In genomic region chr1:52953548-52953947, GRCm38 (mm10) we compare ENCODE assay signal across 8 mouse cellular contexts.
DNase-seq lines count a peak whose midpoint lies in the region; ATAC-seq and TF ChIP-seq lines count a peak whose summit lies in the region.

No protein-coding gene starts in this region.

- no peaks in the 10 kb centered on the region for H3K9me3 ChIP-seq in embryonic facial prominence, embryonic 14.5 days (ENCODE audit: control insufficient read depth, low read length)
- no peaks in the 10 kb centered on the region for H3K9me3 ChIP-seq in limb, embryonic 13.5 days

- no peaks in the 10 kb centered on the region for H3K36me3 ChIP-seq in embryonic facial prominence, embryonic 14.5 days (ENCODE audit: control insufficient read depth, insufficient read depth, low read length)
- H3K36me3 ChIP-seq in limb, embryonic 13.5 days, result no peaks in the 10 kb centered on the region
- no peaks in the 10 kb centered on the region for H3K36me3 ChIP-seq in splenic B cell, adult 2 months (ENCODE audit: control insufficient read depth, insufficient read depth, low read length, poor library complexity, severe bottlenecking)

- no peak overlapping the region for H3K9ac ChIP-seq in embryonic facial prominence, embryonic 14.5 days (ENCODE audit: low read depth, low read length)
- no peak overlapping the region for H3K9ac ChIP-seq in limb, embryonic 13.5 days

- 20% methylated on average over 4 of the region's 4 CpGs for WGBS in embryonic facial prominence, embryonic 14.5 days
- WGBS in limb, embryonic 13.5 days, result 28% methylated on average over 4 of the region's 4 CpGs

- TF ChIP-seq CTCF in layer of hippocampus, adult 2 months (conservative IDR thresholded peaks at IDR 0.05), result no peak

- ATAC-seq in embryonic facial prominence, embryonic 14.5 days (ENCODE audit: low read depth), result no peak
- ATAC-seq in limb, embryonic 13.5 days (ENCODE audit: low FRiP score, low read depth), result no peak

- peaks cover 7% of the 10 kb centered on the region; the same call in 1 of the 2 replicates for H3K4me1 ChIP-seq in embryonic facial prominence, embryonic 14.5 days (ENCODE audit: control insufficient read depth, insufficient read depth, low read length)
- H3K4me1 ChIP-seq in limb, embryonic 13.5 days, result peaks cover 17% of the 10 kb centered on the region

- DNase-seq in layer of hippocampus, adult 2 months (ENCODE audit: low spot score in 2 of 2), result no peak
- DNase-seq in layer of hippocampus, adult 11-12 months (ENCODE audit: low spot score), result no peak
- DNase-seq in embryonic facial prominence, embryonic 14.5 days (ENCODE audit: low spot score), result no peak
- peak; percentile 20 for DNase-seq in splenic B cell, adult 2 months (ENCODE audit: low read depth, low spot score)
- DNase-seq in testis, postnatal 10 days (ENCODE audit: low spot score), result no peak
- DNase-seq in gastrocnemius, postnatal 25 days, result no peak
- no peak for DNase-seq in frontal cortex, postnatal 25 days (ENCODE audit: low spot score in 2 of 2)

- peak overlapping the region; percentile 79 for H3K4me3 ChIP-seq in layer of hippocampus, adult 2 months
- peak overlapping the region; percentile 55; the same call in 1 of the 2 replicates for H3K4me3 ChIP-seq in embryonic facial prominence, embryonic 14.5 days (ENCODE audit: low read depth, low read length)
- H3K4me3 ChIP-seq in limb, embryonic 13.5 days, result 0 out of 2 replicates have a peak overlapping the region, but pooled peaks have one; percentile 61

- H3K27me3 ChIP-seq in embryonic facial prominence, embryonic 14.5 days (replicated peaks; ENCODE audit: control insufficient read depth, insufficient read depth, low read length), result no peaks in the 10 kb centered on the region
- peaks cover 8% of the 10 kb centered on the region for H3K27me3 ChIP-seq in limb, embryonic 13.5 days
- 0 out of 2 replicates have a peak, but pooled peaks cover 2% of the 10 kb centered on the region for H3K27me3 ChIP-seq in splenic B cell, adult 2 months (ENCODE audit: control insufficient read depth, insufficient read depth, low read length, poor library complexity, severe bottlenecking)

- peak overlapping the region; percentile 88; the same call in 1 of the 2 replicates for H3K27ac ChIP-seq in layer of hippocampus, adult 2 months
- no peak overlapping the region for H3K27ac ChIP-seq in embryonic facial prominence, embryonic 14.5 days (replicated peaks; ENCODE audit: low read depth, low read length)
- no peak overlapping the region for H3K27ac ChIP-seq in limb, embryonic 13.5 days

- peak overlapping the region; percentile 95 for H3K4me2 ChIP-seq in embryonic facial prominence, embryonic 14.5 days (ENCODE audit: low read depth, low read length)
- peak overlapping the region; percentile 97 for H3K4me2 ChIP-seq in limb, embryonic 13.5 days (replicated peaks)
